Mouse (Mus musculus) kidney, adult 2 months (tissue): ENCODE data around the gene Adgrf1.

Experiments used
- CTCF ChIP-seq: fragments of 200-500 bp; conservative IDR thresholded peaks from 2 replicates; pipeline ENCODE4 v1.5.1; 2011; ENCODE audit warnings: low read depth, mild to moderate bottlenecking, control low read depth, low read length, moderate library complexity, mixed read lengths; ENCODE audit not compliant: insufficient read depth, insufficient read length
- POLR2A ChIP-seq: fragments of 200-500 bp; IDR thresholded peaks from one replicate; pipeline ENCODE4 v1.6.1; 2011; ENCODE audit warnings: low read depth, low read length, control low read depth

DNA sequence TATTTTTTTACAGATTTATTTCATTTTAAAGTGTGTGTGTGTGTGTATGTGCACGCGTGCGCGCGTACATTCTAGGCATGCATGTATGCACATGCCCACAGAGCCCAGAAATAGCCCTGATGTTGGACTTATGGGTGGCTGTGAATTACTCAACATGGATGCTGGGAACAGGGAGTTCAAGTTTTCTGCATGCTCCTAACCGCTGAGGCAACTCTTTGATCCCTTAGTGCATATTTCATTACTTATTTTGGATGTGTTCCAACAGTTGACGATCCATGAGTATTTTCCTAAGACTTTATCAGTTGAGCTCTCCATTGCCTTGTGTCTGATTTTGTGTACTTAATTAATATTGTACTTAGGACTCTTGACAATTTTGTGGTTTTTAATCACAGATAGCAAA lies 29.4 kb downstream of the Adgrf1 start:
- TF ChIP-seq POLR2A = no peak
- TF ChIP-seq CTCF = no peak
